Mouse (Mus musculus) E14TG2a.4 (cell line): ENCODE measurements at regions not wholly inside any gene's neighbourhood (a gene's known extent, or its start where the extent isn't known, plus 50 kb on each side); places are given as distances from the start of the nearest gene placed in this dataset.

Experiments used
- CTCF ChIP-seq: conservative IDR thresholded peaks from 2 replicates; pipeline ENCODE4 v1.5.1; 2014; ENCODE audit warnings: low read length
- NANOG ChIP-seq: IDR thresholded peaks from 2 replicates; pipeline ENCODE4 v1.6.1; 2014; ENCODE audit warnings: borderline replicate concordance, low read length, mixed read lengths
- POU5F1 ChIP-seq: IDR thresholded peaks from 2 replicates; pipeline ENCODE4 v1.6.1; 2014; ENCODE audit warnings: low read length, borderline replicate concordance

DNA sequence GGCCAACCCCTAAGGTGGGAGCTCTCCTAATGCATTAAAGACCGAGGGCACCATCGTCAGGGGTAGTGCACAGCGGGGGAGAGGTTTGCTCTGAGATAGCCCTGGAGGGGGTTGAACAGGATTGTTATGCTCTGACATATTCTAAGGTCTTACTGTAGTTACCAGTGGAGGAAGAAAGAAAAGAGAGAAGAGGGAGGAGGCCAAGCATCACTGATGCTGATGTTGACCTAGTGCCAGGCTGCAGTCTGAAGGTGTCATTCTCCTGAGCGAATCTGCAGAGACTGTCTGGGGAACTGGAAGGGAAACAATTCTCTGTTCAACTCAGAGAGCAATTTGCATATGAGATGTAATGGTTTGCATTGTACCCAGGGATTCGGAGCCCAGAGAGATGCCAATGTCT lies 139.4 kb upstream of the Zfp637 start:
- no peak for TF ChIP-seq CTCF
- no peak for TF ChIP-seq NANOG
- no peak for TF ChIP-seq POU5F1
